Mouse (Mus musculus): ENCODE results near the gene Gm4881. TPM values are rescaled to one million over a fixed set of nuclear protein-coding genes. Genes with fewer than 3 reads are reported as not detected.
"Not testable (repeated sequence)": the region's sequence is repeated elsewhere in the genome, so short reads cannot be mapped to it uniquely, and the experiment has no call there.

The Gm4881 gene
- total RNA-seq, 2 experiments from 2014 or later: not detected

DNA sequence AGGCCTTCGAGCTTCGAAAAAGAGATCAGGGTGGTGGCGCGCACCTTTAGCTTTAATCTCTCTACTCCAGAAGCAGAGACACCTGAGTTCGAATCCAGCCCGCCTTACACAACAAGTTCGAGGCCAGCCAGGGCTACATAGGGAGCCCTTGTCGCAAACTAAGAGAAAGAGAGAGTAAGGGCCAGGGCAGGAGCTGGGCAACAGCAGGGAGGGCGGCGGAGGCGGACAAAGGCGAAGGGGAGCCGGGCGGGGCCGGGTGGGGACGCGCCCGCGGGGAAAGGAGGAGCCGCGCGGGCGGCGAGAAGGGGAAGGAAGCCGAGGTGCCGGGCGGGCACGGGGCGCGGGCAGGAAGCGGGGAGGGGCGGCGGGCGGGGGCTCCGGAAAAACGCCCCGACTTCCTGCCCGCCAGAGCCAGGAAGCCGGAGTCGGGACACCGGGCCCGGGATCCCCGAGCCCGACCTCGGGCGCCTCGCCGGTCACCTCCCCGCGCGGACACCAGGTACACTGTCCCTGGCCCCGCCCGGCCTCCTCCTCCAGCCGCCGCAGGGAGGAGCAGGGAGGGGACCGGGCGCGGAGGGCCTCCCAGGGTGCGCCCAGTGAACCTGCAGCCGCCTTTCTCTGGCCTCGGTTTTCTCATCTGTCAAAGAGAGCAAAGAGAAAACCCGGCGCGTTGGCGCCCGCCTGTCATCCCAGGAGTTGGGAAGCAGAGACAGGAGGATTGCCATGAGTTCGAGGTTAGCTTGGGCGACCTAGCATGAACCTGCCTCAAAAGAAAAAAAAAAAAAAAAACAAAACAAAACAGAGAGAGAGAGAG lies 41.5 kb downstream of the Gm4881 start, which contains the start of gene Arhgef1:
Arhgef1 (plus strand) TSS at position 283 of the 814 bp plus-strand sequence.
- intact Hi-C loops (cut with DNase I): loop anchor here (2.0 to 5.0 kb wide), 2 partner anchors 68 to 179 kb away; no protein-coding TSS in a partner anchor
- DNase-seq (ENCODE audit: low spot score in 2 of 2): peak; percentile 27

DNA sequence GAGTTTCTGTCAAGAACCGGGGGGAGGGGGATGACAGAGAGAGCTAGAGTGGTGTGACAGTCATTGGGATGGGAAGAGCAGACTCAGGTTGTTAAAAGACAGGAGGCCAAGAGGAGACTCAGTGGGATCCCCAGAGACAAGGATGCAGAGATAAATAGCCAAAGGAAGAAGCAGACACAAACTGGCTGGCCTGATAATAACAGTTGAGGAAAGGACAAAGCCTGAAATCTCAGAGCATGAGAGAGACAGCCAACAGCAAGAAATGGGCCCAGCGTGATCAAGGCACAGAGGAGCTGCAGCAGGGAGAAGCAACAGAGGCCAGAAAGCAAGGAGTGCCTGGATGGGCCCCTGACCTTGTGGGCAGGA lies 42.0 kb downstream of the Gm4881 start:
- no peak for DNase-seq (ENCODE audit: low spot score in 2 of 2)
- intact Hi-C loops (cut with DNase I): loop anchor here (2.0 to 5.0 kb wide), 2 partner anchors 69 to 180 kb away; no protein-coding TSS in a partner anchor

DNA sequence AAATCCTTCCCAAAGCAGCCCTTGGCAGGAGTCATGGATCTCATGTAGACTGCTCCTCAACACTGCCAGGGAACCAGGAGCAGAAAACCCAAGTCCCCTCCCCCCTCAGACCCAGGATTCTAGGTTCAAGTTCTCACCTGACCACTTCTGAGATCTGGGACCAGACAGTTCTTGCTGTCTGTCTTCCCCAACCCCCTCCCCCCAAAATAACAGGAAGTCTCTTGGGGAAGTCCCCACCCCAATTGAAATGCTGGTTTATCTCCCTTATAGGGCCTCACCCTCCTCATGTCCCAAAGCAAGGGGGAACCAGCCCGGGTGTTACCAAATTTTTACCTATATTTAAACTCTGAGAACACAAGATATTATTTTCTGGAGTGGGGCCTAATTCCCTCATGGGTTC lies 42.5 kb downstream of the Gm4881 start:
- no peak for DNase-seq (ENCODE audit: low spot score in 2 of 2)

DNA sequence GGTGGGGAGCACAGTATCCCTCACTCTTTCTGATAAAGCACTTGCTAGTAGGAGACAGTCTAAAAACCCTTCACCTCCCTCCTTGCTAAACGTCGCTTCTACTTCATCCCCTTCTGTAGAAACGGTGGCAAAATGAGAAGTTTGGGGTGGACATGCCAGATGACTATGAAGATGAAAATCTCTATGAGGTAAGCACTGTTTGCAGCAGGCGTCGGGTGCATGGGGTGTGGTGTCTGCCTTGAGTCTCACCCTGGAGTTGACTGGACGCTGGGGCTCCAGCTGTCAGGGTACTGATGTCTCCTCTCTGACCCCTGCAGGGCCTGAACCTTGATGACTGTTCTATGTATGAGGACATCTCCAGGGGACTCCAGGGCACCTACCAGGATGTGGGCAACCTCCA lies 43.2 kb downstream of the Gm4881 start:
- DNase-seq (ENCODE audit: low spot score in 2 of 2): no peak
- intact Hi-C loops (cut with DNase I): loop anchor here (5.0 kb wide), 1 partner anchor 181 kb away; no protein-coding TSS in a partner anchor

More for the DNA sequence above, 42.5 kb downstream of the Gm4881 start:
- intact Hi-C loops (cut with DNase I): loop anchor here (2.0 to 5.0 kb wide), 2 partner anchors 69 to 180 kb away; no protein-coding TSS in a partner anchor

DNA sequence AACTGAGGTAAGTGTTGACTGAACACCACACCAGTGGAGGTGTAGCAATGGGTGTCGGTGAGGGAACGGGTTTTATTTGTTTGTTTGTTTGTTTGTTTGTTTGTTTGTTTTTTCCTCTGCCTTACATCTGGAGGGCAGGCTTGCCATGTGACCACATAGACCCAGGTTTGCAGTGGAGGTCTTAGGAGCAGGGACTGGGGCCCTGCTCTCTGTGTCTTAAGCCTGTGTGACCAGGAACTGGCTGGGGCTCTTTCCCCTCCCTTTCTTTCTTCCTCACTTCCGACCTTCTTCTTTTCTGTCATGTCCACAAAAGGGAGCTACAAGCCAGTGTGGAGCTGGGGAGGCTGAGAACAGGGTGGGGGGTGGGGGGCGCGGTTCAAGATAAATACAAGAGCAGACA lies 46.3 kb downstream of the Gm4881 start:
- no peak for DNase-seq (ENCODE audit: low spot score in 2 of 2)

DNA sequence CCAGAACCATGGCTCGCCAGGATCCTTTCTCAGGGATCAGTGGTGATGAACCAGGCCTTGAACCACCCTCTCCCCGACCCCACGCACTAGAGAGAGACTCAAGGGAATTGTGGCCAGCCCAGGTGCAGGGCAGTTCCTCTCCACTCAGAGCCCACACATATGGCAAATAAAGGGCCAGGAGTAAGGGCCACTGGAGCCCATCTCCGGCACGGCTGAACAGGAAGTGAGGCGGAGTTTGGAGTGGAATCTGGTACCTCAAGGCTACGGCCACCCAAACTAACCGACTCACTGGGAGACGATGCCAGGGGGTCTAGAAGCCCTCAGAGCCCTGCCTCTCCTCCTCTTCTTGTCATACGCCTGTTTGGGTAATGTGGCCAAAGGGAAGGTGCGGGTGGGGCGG lies 47.1 kb downstream of the Gm4881 start, which contains the start of gene Cd79a:
Cd79a (plus strand) TSS at position 158 of the 400 bp plus-strand sequence.
- intact Hi-C loops (cut with DNase I): no loop called here
- no peak for DNase-seq (ENCODE audit: low spot score in 2 of 2)

More for the DNA sequence above, 46.3 kb downstream of the Gm4881 start:
- intact Hi-C loops (cut with DNase I): no loop called here

DNA sequence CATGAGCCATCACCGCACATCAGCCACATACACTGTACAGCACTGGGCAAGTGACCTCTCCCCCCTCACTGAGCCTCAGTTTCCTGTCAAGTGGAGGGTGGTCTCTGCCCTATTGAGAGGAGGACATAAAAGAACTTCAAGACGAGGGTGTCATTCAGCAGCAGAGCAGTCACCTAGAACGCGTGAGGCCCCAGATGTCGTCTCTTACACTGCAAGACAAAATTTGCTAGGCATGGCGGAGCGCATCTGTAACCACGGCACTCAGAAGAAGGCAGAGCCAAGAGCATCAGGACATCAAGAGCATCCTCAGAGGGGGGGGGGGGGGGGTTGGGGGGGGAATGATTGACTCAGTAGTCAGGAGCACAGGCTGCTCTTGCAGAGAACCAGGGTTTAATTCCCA lies 48.0 kb downstream of the Gm4881 start:
- DNase-seq (ENCODE audit: low spot score in 2 of 2): no peak
- intact Hi-C loops (cut with DNase I): no loop called here

DNA sequence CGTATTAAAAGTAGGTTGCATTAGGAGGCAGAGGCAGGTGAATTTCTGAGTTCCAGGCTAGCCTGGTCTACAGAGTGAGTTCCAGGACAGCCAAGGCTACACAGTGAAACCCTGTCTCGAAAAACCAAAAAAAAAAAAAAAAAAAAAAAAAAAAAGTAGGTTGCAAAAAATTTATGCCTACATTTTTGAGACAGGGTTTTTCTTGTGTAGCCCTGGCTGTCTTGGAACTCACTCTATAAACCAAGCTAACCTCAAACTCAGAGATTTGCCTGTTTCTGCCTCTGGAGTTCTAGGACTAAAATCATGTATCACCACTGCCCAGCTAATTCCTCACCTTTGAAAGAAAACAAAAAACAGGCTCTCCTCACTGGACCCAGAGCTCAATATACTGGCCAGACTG lies 48.5 kb downstream of the Gm4881 start:
- intact Hi-C loops (cut with DNase I); DNase-seq (ENCODE audit: low spot score in 2 of 2): not testable (repeated sequence)

DNA sequence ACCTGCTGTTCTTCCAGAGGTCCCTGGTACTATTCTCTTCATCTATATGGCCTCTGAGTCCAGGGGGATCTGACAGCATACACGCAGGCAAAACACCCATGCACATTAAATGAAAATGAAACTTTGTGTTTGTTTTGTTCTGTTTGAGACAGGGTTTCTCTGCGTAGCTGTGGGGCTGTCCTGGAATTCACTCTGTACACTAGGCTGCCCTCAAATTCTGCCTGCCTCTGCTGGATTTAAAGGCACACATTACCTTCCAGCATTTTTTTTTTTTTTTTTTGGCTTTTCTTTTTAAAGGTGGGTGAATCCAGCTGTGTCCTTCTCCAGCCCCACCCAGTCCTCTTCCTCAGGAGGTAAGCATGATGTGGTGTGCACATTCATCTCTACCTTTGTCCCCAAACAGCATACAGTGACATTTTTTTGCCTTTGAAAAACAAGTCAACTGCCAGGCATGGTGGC lies 52.1 kb downstream of the Gm4881 start:
- intact Hi-C loops (cut with DNase I): loop anchor here (5.0 kb wide), 1 partner anchor 60 kb away; no protein-coding TSS in a partner anchor
- no peak for DNase-seq (ENCODE audit: low spot score in 2 of 2)

DNA sequence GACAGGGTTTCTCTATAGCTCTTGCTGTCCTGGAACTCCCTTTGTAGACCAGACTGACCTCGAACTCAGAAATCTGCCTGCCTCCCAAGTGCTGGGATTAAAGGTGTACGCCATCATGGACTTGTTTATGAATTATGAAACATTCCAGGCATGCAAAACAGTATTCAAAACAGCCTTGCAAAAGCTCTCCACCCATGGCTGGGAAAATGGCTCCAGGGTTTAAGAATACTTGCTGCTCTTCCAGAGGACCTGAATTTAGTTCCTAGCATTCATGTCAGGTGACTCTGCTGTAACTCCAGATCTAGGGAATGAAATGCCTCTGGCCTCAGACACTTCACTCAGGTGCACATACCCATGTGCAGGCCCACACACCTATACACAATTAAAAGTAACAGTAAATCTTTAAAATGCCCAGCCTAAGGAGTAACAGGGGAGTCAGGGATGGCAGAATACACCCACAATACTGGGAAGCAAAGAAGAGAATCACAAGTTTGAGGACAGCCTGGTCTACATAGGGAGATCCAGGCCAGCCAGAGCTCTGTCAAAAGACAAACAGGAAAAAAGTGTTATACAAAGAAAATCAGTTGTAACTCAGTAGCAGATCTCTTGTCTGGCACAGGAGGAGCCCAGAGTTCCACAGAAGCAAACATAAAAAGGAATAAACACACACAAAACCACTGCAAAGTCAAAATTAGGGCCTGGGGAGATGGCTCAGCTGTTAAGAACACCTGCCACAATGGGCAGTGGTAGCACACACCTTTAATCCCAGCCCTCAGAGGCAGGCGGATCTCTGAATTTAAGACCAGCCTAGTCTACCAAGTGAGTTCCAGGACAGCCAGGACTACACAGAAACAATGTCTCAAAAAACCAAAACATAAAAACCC lies 52.8 kb downstream of the Gm4881 start:
- intact Hi-C loops (cut with DNase I): loop anchor here (2.0 to 5.0 kb wide), 3 partner anchors 13 to 79 kb away; no protein-coding TSS in a partner anchor
- DNase-seq (ENCODE audit: low spot score in 2 of 2): no peak

DNA sequence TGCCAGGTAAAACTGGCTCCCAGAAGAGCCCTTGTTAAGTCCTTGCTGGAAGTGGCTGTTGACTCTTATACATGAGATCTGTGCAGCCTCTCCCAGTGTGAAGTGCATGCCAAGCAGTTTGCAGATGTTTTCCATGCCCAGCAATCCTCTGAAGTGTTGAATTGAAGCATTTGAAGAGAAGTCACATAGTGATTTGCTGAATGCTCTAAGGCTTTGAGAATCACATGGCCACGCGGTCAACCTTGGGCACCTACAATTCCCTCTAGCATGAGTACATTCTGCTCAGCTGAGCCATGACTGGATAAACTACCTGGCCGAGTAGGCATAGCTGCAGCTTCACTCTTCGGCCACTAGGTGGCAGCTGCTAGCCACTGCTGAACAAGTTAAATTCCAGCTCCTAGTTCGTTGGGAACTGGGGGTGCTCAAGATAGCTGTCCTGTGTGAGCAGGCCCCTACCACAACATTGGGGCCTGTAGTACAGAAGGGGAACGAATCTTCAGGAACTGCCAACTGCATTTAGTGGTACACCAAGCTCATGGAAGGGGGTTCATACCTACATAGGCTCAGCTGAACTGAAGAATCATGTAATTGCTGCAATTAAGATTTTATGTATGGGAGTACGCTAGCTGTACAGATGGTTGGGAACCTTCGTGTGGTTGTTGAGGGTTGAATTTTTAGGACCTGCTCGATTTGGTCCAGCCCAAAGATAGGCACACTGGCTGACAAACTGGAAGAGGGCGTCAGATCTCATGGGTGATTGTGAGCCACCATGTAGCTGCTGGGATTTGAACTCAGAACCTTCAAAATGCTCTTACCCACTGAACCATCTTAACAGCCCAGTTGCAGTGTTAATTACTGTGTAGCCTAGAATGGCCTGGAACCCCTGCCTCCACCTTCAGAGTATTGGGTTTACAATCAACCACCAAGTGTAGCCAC lies 53.7 kb downstream of the Gm4881 start:
- DNase-seq (ENCODE audit: low spot score in 2 of 2): peak; percentile 70 to 80
- intact Hi-C loops (cut with DNase I): loop anchor here (2.0 to 5.0 kb wide), 3 partner anchors 14 to 80 kb away; no protein-coding TSS in a partner anchor

DNA sequence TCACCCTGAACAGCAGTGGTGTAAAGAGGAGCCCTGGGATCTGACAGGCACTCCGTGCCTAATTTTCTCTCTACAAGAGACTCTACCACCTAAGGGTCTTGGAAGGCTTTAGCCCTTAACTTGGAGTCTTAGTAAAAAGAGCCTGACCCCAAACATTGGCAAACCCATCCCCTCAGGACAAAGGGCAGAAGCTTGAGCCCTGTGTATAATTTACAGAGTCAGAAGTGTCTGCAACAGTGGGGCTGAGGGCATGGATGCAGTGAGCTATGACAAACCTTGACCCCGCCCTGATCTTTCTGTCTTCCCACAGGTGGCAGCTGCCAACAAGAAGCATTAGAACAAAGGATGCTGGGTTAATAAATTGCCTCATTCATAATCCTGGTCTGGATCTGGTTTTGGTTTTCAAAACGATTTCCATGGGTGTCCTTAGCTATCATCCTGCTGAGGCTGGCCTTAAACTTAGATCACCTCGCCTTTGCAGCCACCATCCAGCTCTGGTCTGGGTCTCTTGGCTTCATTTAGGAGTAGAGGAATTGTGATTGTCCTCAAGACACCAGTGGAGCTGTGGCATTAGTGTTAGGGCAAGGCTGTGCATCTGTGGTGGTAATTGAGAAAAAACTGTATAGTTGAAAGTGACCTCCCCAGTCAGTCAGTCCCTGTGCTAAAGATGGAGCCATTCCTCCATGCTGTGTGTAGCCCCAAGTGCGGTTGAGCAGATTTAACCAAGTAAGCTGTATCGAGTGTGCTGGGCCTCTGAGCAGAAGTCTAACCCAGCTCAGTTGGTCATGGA lies 54.7 kb downstream of the Gm4881 start:
- intact Hi-C loops (cut with DNase I): loop anchor here (2.0 to 5.0 kb wide), 3 partner anchors 15 to 81 kb away; no protein-coding TSS in a partner anchor

DNA sequence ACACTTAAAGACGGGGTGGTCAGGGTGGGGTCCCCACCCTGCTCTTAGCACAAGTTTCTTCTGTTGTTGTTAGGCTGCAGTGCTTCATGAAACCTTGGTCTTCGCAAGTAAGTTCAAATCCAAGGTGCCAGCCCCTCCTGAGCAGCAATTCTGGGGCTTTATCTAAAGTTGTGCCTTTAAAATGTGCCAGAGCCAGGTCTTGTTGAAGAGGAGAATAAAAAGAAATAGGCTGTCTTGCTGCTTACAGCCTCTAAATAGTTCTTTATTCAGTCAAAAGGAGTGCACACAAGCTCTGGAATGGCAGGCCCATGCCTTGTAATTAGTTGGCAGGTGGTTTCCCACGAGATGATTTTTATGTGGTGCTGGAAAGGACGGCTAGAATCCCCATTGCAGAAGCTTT lies 57.2 kb downstream of the Gm4881 start:
- DNase-seq (ENCODE audit: low spot score in 2 of 2): no peak
- intact Hi-C loops (cut with DNase I): no loop called here

More for the DNA sequence above, 54.7 kb downstream of the Gm4881 start:
- DNase-seq (ENCODE audit: low spot score in 2 of 2): no peak

DNA sequence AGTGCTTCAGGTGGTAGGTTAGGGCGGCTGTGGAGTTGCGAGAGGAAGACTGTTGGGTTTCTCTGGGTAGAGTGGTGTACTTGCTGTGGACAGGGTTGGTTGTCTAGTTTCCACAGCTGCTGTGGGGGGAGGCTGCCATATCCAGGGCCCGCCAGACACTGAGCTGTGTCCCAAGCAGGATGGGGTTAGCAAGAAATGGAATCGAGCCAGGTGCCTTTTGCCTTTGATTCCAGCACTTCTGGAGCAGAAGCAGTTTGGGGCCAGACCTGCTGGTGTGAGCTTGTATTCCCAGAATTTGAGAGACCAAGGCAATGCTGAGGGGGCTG lies 58.0 kb downstream of the Gm4881 start:
- intact Hi-C loops (cut with DNase I): no loop called here

DNA sequence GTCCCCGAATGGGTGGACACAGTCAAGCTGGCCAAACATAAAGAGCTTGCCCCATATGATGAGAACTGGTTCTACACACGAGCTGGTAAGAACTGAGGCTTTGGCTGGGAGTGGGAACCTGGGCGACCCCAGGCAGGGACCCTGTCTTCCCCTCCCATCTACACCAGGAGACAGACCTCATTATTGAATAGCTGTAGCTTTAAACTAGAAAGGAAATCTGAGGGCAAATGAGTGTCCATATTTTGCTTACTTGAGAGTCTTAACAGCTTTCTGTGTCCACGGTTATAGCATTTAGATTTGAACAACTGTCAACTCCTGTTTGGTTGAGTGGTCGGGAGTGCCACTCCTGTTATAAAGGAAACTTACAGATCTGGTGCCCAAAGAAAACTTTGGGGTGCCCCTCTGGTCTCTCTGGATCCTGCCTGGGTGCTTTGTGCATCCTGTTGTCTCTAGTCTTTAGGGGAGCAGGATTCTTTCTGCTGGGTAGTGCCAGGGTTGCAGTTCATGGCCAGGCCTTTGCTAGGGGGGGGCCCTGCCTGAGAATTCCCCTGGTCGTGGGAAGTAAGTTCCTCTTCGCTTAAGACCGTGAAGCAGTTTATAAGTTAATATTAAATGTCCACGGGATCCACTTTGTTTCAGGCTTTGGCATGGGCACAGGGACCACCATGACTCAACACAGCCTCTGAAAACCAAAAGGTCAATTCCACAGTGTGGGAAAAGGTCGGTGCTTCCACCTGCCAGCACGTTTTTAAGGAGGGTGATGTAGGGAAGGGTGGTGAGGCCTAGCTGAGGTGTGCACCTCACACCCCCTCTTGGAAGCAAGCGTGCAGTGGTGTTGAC lies 58.6 kb downstream of the Gm4881 start:
- no peak for DNase-seq (ENCODE audit: low spot score in 2 of 2)
- intact Hi-C loops (cut with DNase I): no loop called here

More for the DNA sequence above, 58.0 kb downstream of the Gm4881 start:
- no peak for DNase-seq (ENCODE audit: low spot score in 2 of 2)

DNA sequence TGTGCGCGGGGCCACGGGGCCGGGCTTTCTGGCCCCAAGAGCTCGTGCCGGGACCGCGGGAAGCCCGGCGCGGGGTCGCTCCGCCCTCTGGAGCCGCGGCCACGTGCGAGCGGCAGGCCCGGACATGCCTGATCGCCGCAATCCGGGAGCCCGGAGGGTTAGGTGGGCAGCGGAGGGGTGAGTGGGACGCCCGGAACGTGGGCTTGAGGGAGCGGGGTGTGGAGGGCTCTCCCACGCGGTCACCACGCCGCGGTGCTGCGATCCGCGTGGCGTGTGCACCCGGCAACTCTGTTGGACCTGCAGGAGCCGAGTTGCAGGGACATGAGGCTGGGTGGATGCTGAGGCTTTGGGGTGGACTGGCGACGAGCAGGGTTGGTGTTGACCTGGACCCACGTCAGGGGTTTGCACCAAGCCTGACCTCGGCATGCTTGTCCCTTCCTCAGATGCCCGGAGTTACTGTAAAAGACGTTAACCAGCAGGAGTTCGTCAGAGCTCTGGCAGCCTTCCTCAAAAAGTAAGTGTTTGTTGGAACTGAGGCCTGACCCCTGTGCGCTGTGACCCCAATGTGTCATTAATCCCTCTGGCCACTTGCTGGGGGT lies 59.5 kb downstream of the Gm4881 start:
- intact Hi-C loops (cut with DNase I): no loop called here
- peak in 1 of 2 experiments; percentile 16 for DNase-seq (ENCODE audit: low spot score in 2 of 2)
